Comparison of ENCODE assay signal across 16 mouse cellular contexts in genomic region chr6:53161627-53162026, GRCm38 (mm10).
"Had no signal": no experiment of that assay in that cellular context is flagged by ENCODE, and none has a peak within 500 bp of the region (broad histone marks: within the 10 kb centered on the region; RNA-seq: fewer than 3 reads in every experiment).

No protein-coding gene starts in this region.

- H3K9me3 ChIP-seq: limb, embryonic 15.5 days; liver, embryonic 15.5 days; midbrain, embryonic 12.5 days; neural tube, embryonic 12.5 days; stomach, embryonic 15.5 days had no signal

- H3K4me1 ChIP-seq: neural tube, embryonic 12.5 days; stomach, embryonic 15.5 days had no signal

- H3K36me3 ChIP-seq: limb, embryonic 15.5 days; liver, embryonic 15.5 days; midbrain, embryonic 12.5 days; neural tube, embryonic 12.5 days; stomach, embryonic 15.5 days had no signal

- H3K27ac ChIP-seq: limb, embryonic 15.5 days; liver, embryonic 15.5 days; midbrain, embryonic 12.5 days; neural tube, embryonic 12.5 days; stomach, embryonic 15.5 days; stomach, postnatal 0 days had no signal

- H3K4me2 ChIP-seq: limb, embryonic 15.5 days; liver, embryonic 15.5 days; lung, embryonic 14.5 days; midbrain, embryonic 12.5 days; neural tube, embryonic 12.5 days; stomach, embryonic 15.5 days had no signal

- H3K4me3 ChIP-seq: limb, embryonic 15.5 days; liver, embryonic 15.5 days; megakaryocyte, embryonic 14.5 days; midbrain, embryonic 12.5 days; neural tube, embryonic 12.5 days; stomach, embryonic 15.5 days had no signal

- H3K9ac ChIP-seq: limb, embryonic 15.5 days; liver, embryonic 15.5 days; lung, embryonic 14.5 days; midbrain, embryonic 12.5 days; neural tube, embryonic 12.5 days; stomach, embryonic 15.5 days had no signal

- H3K27me3 ChIP-seq: limb, embryonic 15.5 days; liver, embryonic 15.5 days; neural tube, embryonic 12.5 days; stomach, embryonic 15.5 days had no signal

- DNase-seq: lung, adult 18-20 months; lung, embryonic 14.5 days; lung, postnatal 10 days; lung, postnatal 4 days; midbrain, embryonic 14.5 days; right cerebral cortex, postnatal 14 days; thymus, adult 18-20 months; thymus, postnatal 14 days; thymus, postnatal 36 days had no signal
